Mouse (Mus musculus): Measurements from ENCODE around the gene Skint7. TPM values are rescaled to one million over a fixed set of nuclear protein-coding genes. Genes with fewer than 3 reads are reported as not detected.

The Skint7 gene
- not detected in 2 replicates for polyA plus RNA-seq (2012; rRNA removed)

GRCm38 (mm10) chr4:111972623-111973022 is at the start of gene Skint7:
Skint7 (plus strand) TSS chr4:111972923.

GRCm38 (mm10) chr4:112005969-112006368 is 33.2 kb downstream of the Skint7 start, which contains the start of gene Skint1:
Skint1 (plus strand) TSS chr4:112006269.

Other genes with a start within 250 kb of the Skint7 start
- gene Slc5a9, start 70.0 kb upstream of the Skint7 start, polyA plus RNA-seq (2012; rRNA removed) = 3.8 and 5.8 TPM in 2 replicates
- 0.03 TPM in 1 of 2 replicates, not detected in the other for gene Skint8, start 53.5 kb upstream of the Skint7 start, polyA plus RNA-seq (2012; rRNA removed)
- not detected in 2 replicates for gene Skint1, start 33.3 kb downstream of the Skint7 start, polyA plus RNA-seq (2012; rRNA removed)
- not detected in 2 replicates for gene Skint4, start 99.1 kb downstream of the Skint7 start, polyA plus RNA-seq (2012; rRNA removed)

All from stomach, adult 2 months (tissue).